8 mouse cellular contexts compared by ENCODE assay signal in genomic region chr19:4442408-4442807, GRCm38 (mm10). TPM values are rescaled to one million over a fixed set of nuclear protein-coding genes. Genes with fewer than 3 reads are reported as not detected.
DNase-seq lines count a peak whose midpoint lies in the region; ATAC-seq and TF ChIP-seq lines count a peak whose summit lies in the region.

No protein-coding gene starts in this region.

- peak; percentile 70 for TF ChIP-seq RAD21 in CH12.LX (IDR thresholded peaks at IDR 0.05; ENCODE audit: low read depth, low read length)

- peak; percentile 46 to 86 for TF ChIP-seq CTCF in CH12.LX (conservative IDR thresholded peaks at IDR 0.05 in 1 of 2, IDR thresholded peaks at IDR 0.05 in 1 of 2; ENCODE audit: low read depth in 2 of 2, low read length in 2 of 2)
- TF ChIP-seq CTCF in bone marrow macrophage, adult 2 months (IDR thresholded peaks at IDR 0.05; ENCODE audit: low read depth, low read length), result peak; percentile 94
- peak; percentile 88 for TF ChIP-seq CTCF in liver, embryonic 14.5 days (IDR thresholded peaks at IDR 0.05; ENCODE audit: low read depth)

- dilution Hi-C loops in CH12.LX (cut with MboI; ENCODE audit: extremely low pct_ligation_motif_present, extremely low pct_unique_long_range_greater_than_20kb, low sequenced_read_pairs), result no loop called here

- in situ Hi-C loops in CH12.LX (cut with MboI; ENCODE audit: low pct_ligation_motif_present, low pct_unique_long_range_greater_than_20kb, low sequenced_read_pairs), result no loop called here

- no peak overlapping the region for H3K4me3 ChIP-seq in CH12.LX (replicated peaks in 1 of 3; ENCODE audit: low read depth in 2 of 3, low read length in 2 of 3, poor library complexity in 1 of 3)
- no peak overlapping the region for H3K4me3 ChIP-seq in bone marrow macrophage, adult 2 months (ENCODE audit: insufficient read depth, low read length)
- H3K4me3 ChIP-seq in embryonic facial prominence, embryonic 15.5 days (replicated peaks), result no peak overlapping the region
- H3K4me3 ChIP-seq in heart, embryonic 12.5 days, result no peak overlapping the region
- H3K4me3 ChIP-seq in liver, embryonic 14.5 days (ENCODE audit: insufficient read depth in 1 of 2, low read depth in 2 of 2, low read length in 2 of 2), result no peak overlapping the region

- H3K9me3 ChIP-seq in CH12.LX (replicated peaks; ENCODE audit: low read length), result peaks cover 2% of the 10 kb centered on the region
- H3K9me3 ChIP-seq in embryonic facial prominence, embryonic 15.5 days (replicated peaks), result no peaks in the 10 kb centered on the region
- H3K9me3 ChIP-seq in heart, embryonic 12.5 days (replicated peaks), result no peaks in the 10 kb centered on the region; the same call in 1 of the 2 replicates
- H3K9me3 ChIP-seq in liver, embryonic 14.5 days (ENCODE audit: control insufficient read depth, low read length), result no peaks in the 10 kb centered on the region

- H3K79me2 ChIP-seq in CH12.LX (replicated peaks; ENCODE audit: control insufficient read depth, extremely low read depth, insufficient read depth, poor library complexity, severe bottlenecking), result no peaks in the 10 kb centered on the region

- no peak for ATAC-seq in embryonic facial prominence, embryonic 15.5 days (ENCODE audit: insufficient number of reproducible peaks, low FRiP score, low TSS enrichment, low read depth)
- no peak for ATAC-seq in heart, embryonic 12.5 days (ENCODE audit: insufficient number of reproducible peaks, low FRiP score)
- ATAC-seq in liver, embryonic 14.5 days (ENCODE audit: insufficient read depth), result no peak

- no peak overlapping the region for H3K27ac ChIP-seq in CH12.LX (ENCODE audit: insufficient read depth, low read depth)
- no peak overlapping the region for H3K27ac ChIP-seq in bone marrow macrophage, adult 2 months (ENCODE audit: insufficient read depth, low read depth, low read length)
- peak overlapping the region; percentile 52; the same call in 1 of the 2 replicates for H3K27ac ChIP-seq in embryonic facial prominence, embryonic 15.5 days (replicated peaks)
- 0 out of 2 replicates have a peak overlapping the region, but pooled peaks have one; percentile 35 for H3K27ac ChIP-seq in heart, embryonic 12.5 days (ENCODE audit: poor library complexity, severe bottlenecking)
- H3K27ac ChIP-seq in liver, embryonic 14.5 days, result no peak overlapping the region

- no peak overlapping the region for H3K4me2 ChIP-seq in CH12.LX (ENCODE audit: insufficient read depth, low read depth, poor library complexity, severe bottlenecking)
- no peak overlapping the region for H3K4me2 ChIP-seq in embryonic facial prominence, embryonic 15.5 days (replicated peaks)
- H3K4me2 ChIP-seq in heart, embryonic 12.5 days, result no peak overlapping the region
- no peak overlapping the region for H3K4me2 ChIP-seq in liver, embryonic 14.5 days (ENCODE audit: low read depth)

- H3K9ac ChIP-seq in CH12.LX (ENCODE audit: insufficient read depth, low read depth), result no peak overlapping the region
- H3K9ac ChIP-seq in embryonic facial prominence, embryonic 15.5 days, result no peak overlapping the region
- H3K9ac ChIP-seq in heart, embryonic 12.5 days, result no peak overlapping the region
- no peak overlapping the region for H3K9ac ChIP-seq in liver, embryonic 14.5 days (replicated peaks)

- 11% methylated on average over 3 of the region's 3 CpGs for WGBS in embryonic facial prominence, embryonic 15.5 days
- 9% methylated on average over 3 of the region's 3 CpGs for WGBS in heart, embryonic 12.5 days
- WGBS in liver, embryonic 14.5 days (ENCODE audit: insufficient replicate concordance), result 5% methylated on average over 3 of the region's 3 CpGs

- H3K4me1 ChIP-seq in CH12.LX (ENCODE audit: control insufficient read depth in 1 of 2, insufficient read depth in 2 of 2), result peaks cover 10 to 38% of the 10 kb centered on the region in 2 experiments
- H3K4me1 ChIP-seq in bone marrow macrophage, adult 2 months (ENCODE audit: control insufficient read depth, insufficient read depth, low read length), result peaks cover 26% of the 10 kb centered on the region
- peaks cover 47% of the 10 kb centered on the region for H3K4me1 ChIP-seq in embryonic facial prominence, embryonic 15.5 days
- H3K4me1 ChIP-seq in heart, embryonic 12.5 days (replicated peaks), result peaks cover 40% of the 10 kb centered on the region
- peaks cover 0 to 8% of the 10 kb centered on the region in 2 experiments; a peak in 2 of 4 replicates for H3K4me1 ChIP-seq in liver, embryonic 14.5 days (replicated peaks; ENCODE audit: control insufficient read depth in 2 of 2, insufficient read depth in 2 of 2, low read length in 1 of 2)

- DNase-seq in CH12.LX (ENCODE audit: extremely low read depth), result peak; percentile 51
- DNase-seq in kidney, postnatal 10 days, result peak; percentile 88
- peak in 1 of 3 experiments; percentile 46 for DNase-seq in liver, embryonic 14.5 days (ENCODE audit: low read depth in 3 of 3, low spot score in 3 of 3)
- DNase-seq in ovary, adult 18-20 months (ENCODE audit: low spot score), result peak; percentile 35
- DNase-seq in thymus, postnatal 10 days (ENCODE audit: low spot score in 2 of 2), result peak; percentile 30 to 64

- peaks cover 0 to 16% of the 10 kb centered on the region in 2 experiments for H3K36me3 ChIP-seq in CH12.LX (replicated peaks in 1 of 2; ENCODE audit: control insufficient read depth in 1 of 2, insufficient read depth in 1 of 2, low read length in 1 of 2)
- no peaks in the 10 kb centered on the region for H3K36me3 ChIP-seq in embryonic facial prominence, embryonic 15.5 days
- peaks cover 6% of the 10 kb centered on the region; the same call in 1 of the 2 replicates for H3K36me3 ChIP-seq in heart, embryonic 12.5 days
- no peaks in the 10 kb centered on the region for H3K36me3 ChIP-seq in liver, embryonic 14.5 days (replicated peaks; ENCODE audit: control insufficient read depth, insufficient read depth, low read depth)

- H3K27me3 ChIP-seq in CH12.LX (replicated peaks), result no peaks in the 10 kb centered on the region
- no peaks in the 10 kb centered on the region for H3K27me3 ChIP-seq in embryonic facial prominence, embryonic 15.5 days
- no peaks in the 10 kb centered on the region for H3K27me3 ChIP-seq in heart, embryonic 12.5 days (replicated peaks)
- peaks cover 33% of the 10 kb centered on the region for H3K27me3 ChIP-seq in liver, embryonic 14.5 days (ENCODE audit: control insufficient read depth, insufficient read depth, low read length)

- TF ChIP-seq POLR2A in CH12.LX (IDR thresholded peaks at IDR 0.05; ENCODE audit: low read depth, low read length), result no peak
- no peak for TF ChIP-seq POLR2A in bone marrow macrophage, adult 2 months (IDR thresholded peaks at IDR 0.05; ENCODE audit: borderline replicate concordance, low read depth, low read length)

- TF ChIP-seq EP300 in CH12.LX (IDR thresholded peaks at IDR 0.05; ENCODE audit: low read length), result no peak
- TF ChIP-seq EP300 in liver, embryonic 14.5 days (IDR thresholded peaks at IDR 0.05; ENCODE audit: low read depth), result no peak

TF ChIP-seq in CH12.LX, 34 proteins besides CTCF, POLR2A, EP300 and RAD21:
- TF ChIP-seq SMC3 (IDR thresholded peaks at IDR 0.05; ENCODE audit: low read depth, low read length) (peak; percentile 62), ZMIZ1 (IDR thresholded peaks at IDR 0.05; ENCODE audit: low read depth, low read length) (no peak)

RNA-seq across cellular contexts. Expression of gene Rhod, which starts 3.2 kb away (rescaled TPM):
- total RNA-seq in CH12.LX (2012; rRNA removed) (14.9 and 19.3 TPM in 2 replicates), CH12.LX (2014; rRNA removed) (16.6 and 20.1 TPM in 2 replicates)
- polyA plus RNA-seq in CH12.LX (2012; ENCODE audit: insufficient read length, low read depth), result 14.4 and 15.3 TPM in 2 replicates
- polyA plus RNA-seq in bone marrow macrophage, adult 2 months (2012; ENCODE audit: insufficient read depth, insufficient read length, missing spikeins), result 1.1 and 1.4 TPM in 2 replicates
- 47.4 and 50.5 TPM in 2 replicates for polyA plus RNA-seq in embryonic facial prominence, embryonic 15.5 days (2015; fragmentation: Nextera tagmentation; extraction: Ambion mirVana)
- 23.8 and 25.6 TPM in 2 replicates for polyA plus RNA-seq in heart, embryonic 12.5 days (2016; fragmentation: Nextera tagmentation; extraction: Ambion mirVana)
- 3.8 and 5.3 TPM in 2 replicates for polyA plus RNA-seq in liver, embryonic 14.5 days (2012; rRNA removed)
- polyA plus RNA-seq in liver, embryonic 14.5 days (2014; fragmentation: Nextera tagmentation; extraction: Ambion mirVana), result 6.2 and 6.4 TPM in 2 replicates

RNA-seq across cellular contexts. Expression of gene Syt12, which starts 34.8 kb away (rescaled TPM):
- total RNA-seq in CH12.LX (2012; rRNA removed) (0.04 and 0.17 TPM in 2 replicates), CH12.LX (2014; rRNA removed) (not detected in 2 replicates)
- polyA plus RNA-seq in CH12.LX (2012; ENCODE audit: insufficient read length, low read depth), result 0.16 and 0.50 TPM in 2 replicates
- polyA plus RNA-seq in bone marrow macrophage, adult 2 months (2012; ENCODE audit: insufficient read depth, insufficient read length, missing spikeins), result not detected in 2 replicates
- polyA plus RNA-seq in embryonic facial prominence, embryonic 15.5 days (2015; fragmentation: Nextera tagmentation; extraction: Ambion mirVana), result 1.5 and 1.7 TPM in 2 replicates
- polyA plus RNA-seq in heart, embryonic 12.5 days (2016; fragmentation: Nextera tagmentation; extraction: Ambion mirVana), result 1.3 TPM in 2 replicates
- polyA plus RNA-seq in liver, embryonic 14.5 days (2012; rRNA removed), result 0.06 and 0.15 TPM in 2 replicates
- polyA plus RNA-seq in liver, embryonic 14.5 days (2014; fragmentation: Nextera tagmentation; extraction: Ambion mirVana), result 0.06 and 0.14 TPM in 2 replicates

RNA-seq across cellular contexts. Expression of gene Kdm2a, which starts 44.3 kb away (rescaled TPM):
- total RNA-seq in CH12.LX (2012; rRNA removed) (17.3 and 21.7 TPM in 2 replicates), CH12.LX (2014; rRNA removed) (18.0 and 23.1 TPM in 2 replicates)
- polyA plus RNA-seq in CH12.LX (2012; ENCODE audit: insufficient read length, low read depth), result 43.7 and 51.9 TPM in 2 replicates
- polyA plus RNA-seq in bone marrow macrophage, adult 2 months (2012; ENCODE audit: insufficient read depth, insufficient read length, missing spikeins), result 81.5 and 84.4 TPM in 2 replicates
- 50.4 and 55.0 TPM in 2 replicates for polyA plus RNA-seq in embryonic facial prominence, embryonic 15.5 days (2015; fragmentation: Nextera tagmentation; extraction: Ambion mirVana)
- polyA plus RNA-seq in heart, embryonic 12.5 days (2016; fragmentation: Nextera tagmentation; extraction: Ambion mirVana), result 50.9 and 57.7 TPM in 2 replicates
- polyA plus RNA-seq in liver, embryonic 14.5 days (2012; rRNA removed), result 18.9 and 19.0 TPM in 2 replicates
- 12.4 and 13.4 TPM in 2 replicates for polyA plus RNA-seq in liver, embryonic 14.5 days (2014; fragmentation: Nextera tagmentation; extraction: Ambion mirVana)

RNA-seq across cellular contexts. Expression of gene 2010003K11Rik, which starts 56.0 kb away (rescaled TPM):
- not detected in 2 replicates for total RNA-seq in CH12.LX (2012; rRNA removed)
- total RNA-seq in CH12.LX (2014; rRNA removed), result not detected in 2 replicates
- polyA plus RNA-seq in CH12.LX (2012; ENCODE audit: insufficient read length, low read depth), result not detected in 2 replicates
- polyA plus RNA-seq in bone marrow macrophage, adult 2 months (2012; ENCODE audit: insufficient read depth, insufficient read length, missing spikeins), result not detected in 2 replicates
- not detected in 2 replicates for polyA plus RNA-seq in embryonic facial prominence, embryonic 15.5 days (2015; fragmentation: Nextera tagmentation; extraction: Ambion mirVana)
- polyA plus RNA-seq in heart, embryonic 12.5 days (2016; fragmentation: Nextera tagmentation; extraction: Ambion mirVana), result not detected in 2 replicates
- 0.03 TPM in 1 of 2 replicates, not detected in the other for polyA plus RNA-seq in liver, embryonic 14.5 days (2012; rRNA removed)
- polyA plus RNA-seq in liver, embryonic 14.5 days (2014; fragmentation: Nextera tagmentation; extraction: Ambion mirVana), result 0.08 and 0.15 TPM in 2 replicates

Comparison
In these comparisons a context has a peak if more than half of its experiments do, and no peak if none do; other contexts are left out.
1. H3K27ac ChIP-seq: peak in embryonic facial prominence, embryonic 15.5 days (single experiment) and heart, embryonic 12.5 days (single experiment); none in CH12.LX (single experiment), bone marrow macrophage, adult 2 months (single experiment) and liver, embryonic 14.5 days (single experiment).
2. Peak in every context shown above with its lines, with median percentiles within 50 percentile points of each other: CTCF ChIP-seq.